Mouse (Mus musculus) ovary, postnatal 36 days (tissue): ENCODE measurements around the gene Cdh3.

Experiments
- DNase-seq: peaks from one replicate; pipeline ENCODE4 v3.0.0; 2022; ENCODE audit warnings: low spot score, mixed read lengths

Gene Cdh3

GRCm38 (mm10) chr8:106527241-106528036 lies 16.7 kb downstream of the Cdh3 start:
- DNase-seq: no peak

- no peak for DNase-seq
Measured at GRCm38 (mm10) chr8:106528596-106529249, 18.0 kb downstream of the Cdh3 start.

GRCm38 (mm10) chr8:106529885-106530482 lies 19.3 kb downstream of the Cdh3 start:
- no peak for DNase-seq

- DNase-seq: no peak
Measured at GRCm38 (mm10) chr8:106530566-106530965, 19.9 kb downstream of the Cdh3 start.

- no peak for DNase-seq
Measured at GRCm38 (mm10) chr8:106533709-106534108, 23.0 kb downstream of the Cdh3 start.

GRCm38 (mm10) chr8:106534449-106534848 lies 23.8 kb downstream of the Cdh3 start:
- DNase-seq: no peak

GRCm38 (mm10) chr8:106535448-106535847 lies 24.8 kb downstream of the Cdh3 start:
- no peak for DNase-seq

GRCm38 (mm10) chr8:106539193-106539592 lies 28.5 kb downstream of the Cdh3 start:
- no peak for DNase-seq

GRCm38 (mm10) chr8:106541002-106541401 lies 30.3 kb downstream of the Cdh3 start:
- no peak for DNase-seq

GRCm38 (mm10) chr8:106543043-106543442 lies 32.4 kb downstream of the Cdh3 start:
- DNase-seq: no peak

GRCm38 (mm10) chr8:106545149-106545548 lies 34.5 kb downstream of the Cdh3 start:
- DNase-seq: no peak

- no peak for DNase-seq
Measured at GRCm38 (mm10) chr8:106546746-106547145, 36.1 kb downstream of the Cdh3 start.

GRCm38 (mm10) chr8:106548366-106548936 lies 37.8 kb downstream of the Cdh3 start:
- no peak for DNase-seq

GRCm38 (mm10) chr8:106550906-106551305 lies 40.2 kb downstream of the Cdh3 start:
- no peak for DNase-seq

- no peak for DNase-seq
Measured at GRCm38 (mm10) chr8:106554011-106554410, 43.3 kb downstream of the Cdh3 start.

GRCm38 (mm10) chr8:106556068-106556645 lies 45.5 kb downstream of the Cdh3 start:
- DNase-seq: no peak

- no peak for DNase-seq
Measured at GRCm38 (mm10) chr8:106559844-106560243, 49.2 kb downstream of the Cdh3 start.

GRCm38 (mm10) chr8:106561097-106561865 lies 50.6 kb downstream of the Cdh3 start:
- peak; percentile 70 for DNase-seq

- DNase-seq: no peak
Measured at GRCm38 (mm10) chr8:106563691-106564182, 53.0 kb downstream of the Cdh3 start.

GRCm38 (mm10) chr8:106569006-106569405 lies 58.3 kb downstream of the Cdh3 start:
- DNase-seq: no peak

GRCm38 (mm10) chr8:106570386-106570785 lies 59.7 kb downstream of the Cdh3 start:
- DNase-seq: no peak
